Mouse (Mus musculus): Measurements from ENCODE around the gene Fam13a.

The Fam13a gene

GRCm38 (mm10) chr6:58894994-58895393, 129.4 kb downstream of the Fam13a start:
- no peak for DNase-seq (ENCODE audit: extremely low spot score, low read depth, low spot score)

GRCm38 (mm10) chr6:58893307-58893706, 131.0 kb downstream of the Fam13a start:
- no peak for DNase-seq (ENCODE audit: extremely low spot score, low read depth, low spot score)

GRCm38 (mm10) chr6:58889917-58890316, 134.4 kb downstream of the Fam13a start:
- DNase-seq (ENCODE audit: extremely low spot score, low read depth, low spot score) = no peak

GRCm38 (mm10) chr6:58882271-58882670, 142.1 kb downstream of the Fam13a start:
- DNase-seq (ENCODE audit: extremely low spot score, low read depth, low spot score) = no peak
